Mouse (Mus musculus) lung, adult 2 months (tissue): ENCODE results near the gene Amn1. TPM values are rescaled to one million over a fixed set of nuclear protein-coding genes. Genes with fewer than 3 reads are reported as not detected.
A peak's percentile ranks its signal among the peaks of the same experiment; 100 is the strongest.
"Not testable (repeated sequence)": the region's sequence is repeated elsewhere in the genome, so short reads cannot be mapped to it uniquely, and the experiment has no call there.

ENCODE experiments used
- DNase-seq: peaks from one replicate; pipeline ENCODE4 v3.0.0; 2022
- H3K4me1 ChIP-seq: fragments of 200-500 bp; 2 replicates; pipeline ENCODE4 v1.6.1; 2011; ENCODE audit warnings: low read length; ENCODE audit not compliant: control insufficient read depth, insufficient read depth
- H3K4me3 ChIP-seq: fragments of 200-500 bp; replicated peaks from 2 replicates; pipeline ENCODE3; 2011; ENCODE audit warnings: low read depth, mild to moderate bottlenecking, control low read depth, low read length; ENCODE audit errors: extremely low read depth
- CTCF ChIP-seq: fragments of 200-500 bp; IDR thresholded peaks from 2 replicates; pipeline ENCODE4 v1.5.1; 2011; ENCODE audit warnings: mild to moderate bottlenecking, low read length, control low read depth; ENCODE audit not compliant: insufficient read depth
- POLR2A ChIP-seq: fragments of 200-500 bp; IDR thresholded peaks from 2 replicates; pipeline ENCODE4 v1.6.1; 2011; ENCODE audit warnings: low read depth, mild to moderate bottlenecking, control low read depth, low read length, borderline replicate concordance; ENCODE audit errors: extremely low read depth
- WGBS: fragments of 180-500 bp; shearing (Covaris S2); methylation state at CpG from one replicate; pipeline ENCODE4 v1.1.7; 2018; 5-methylcytosine and 5-hydroxymethylcytosine counted together
- polyA plus RNA-seq: library from polyadenylated mRNA; depleted of rRNA; stranded (reverse); fragments of >200 nt; gene quantifications from 2 replicates; pipeline ENCODE4 v1.2.3, GENCODE M21; 2012

Gene Amn1
- polyA plus RNA-seq, 1 experiment: 10.7 TPM

GRCm38 (mm10) chr6:149139011-149139410, 49.5 kb downstream of the Amn1 start:
- no peak for DNase-seq
- 86% methylated on average over 3 of the region's 3 CpGs for WGBS
- Histone ChIP-seq H3K4me1 (peaks cover 4% of the 10 kb centered on the region), H3K4me3 (no peak overlapping the region)
- TF ChIP-seq CTCF (no peak), POLR2A (no peak)

- Histone ChIP-seq H3K4me3 (no peak overlapping the region), H3K4me1 (peaks cover 3% of the 10 kb centered on the region)
- TF ChIP-seq POLR2A: no peak
- no peak for TF ChIP-seq CTCF
- no peak for DNase-seq
- 58% methylated on average over 2 of the region's 2 CpGs for WGBS
Observed at GRCm38 (mm10) chr6:149137936-149138335, 50.6 kb downstream of the Amn1 start.

- no peak for TF ChIP-seq CTCF
- TF ChIP-seq POLR2A: no peak
- DNase-seq: no peak
- H3K4me1 ChIP-seq: peaks cover 4% of the 10 kb centered on the region; the same call in 1 of the 2 replicates
- H3K4me3 ChIP-seq: no peak overlapping the region
- WGBS: 68% methylated on average over 6 of the region's 6 CpGs
Observed at GRCm38 (mm10) chr6:149135631-149136030, 52.9 kb downstream of the Amn1 start.

- no peak overlapping the region for H3K4me3 ChIP-seq
- TF ChIP-seq POLR2A (no peak), CTCF (no peak)
- H3K4me1 ChIP-seq: peaks cover 4% of the 10 kb centered on the region; the same call in 1 of the 2 replicates
- WGBS: 46% methylated on average over 5 of the region's 5 CpGs
- no peak for DNase-seq
Observed at GRCm38 (mm10) chr6:149134391-149135150, 53.9 kb downstream of the Amn1 start.

GRCm38 (mm10) chr6:149132311-149133077, 56.0 kb downstream of the Amn1 start:
- Histone ChIP-seq H3K4me1 (peaks cover 4% of the 10 kb centered on the region; the same call in 1 of the 2 replicates), H3K4me3 (no peak overlapping the region)
- TF ChIP-seq CTCF (peak; percentile 58), POLR2A (no peak)
- no peak for DNase-seq
- 27% methylated on average over 5 of the region's 5 CpGs for WGBS

GRCm38 (mm10) chr6:149131111-149131510, 57.4 kb downstream of the Amn1 start:
- no peak overlapping the region for H3K4me3 ChIP-seq
- TF ChIP-seq POLR2A: no peak
- TF ChIP-seq CTCF: no peak
- peaks cover 4% of the 10 kb centered on the region; the same call in 1 of the 2 replicates for H3K4me1 ChIP-seq
- 32% methylated on average over 3 of the region's 3 CpGs for WGBS
- no peak for DNase-seq

GRCm38 (mm10) chr6:149129870-149130269, 58.6 kb downstream of the Amn1 start, which contains the start of gene Gm10203:
Gene Gm10203, plus strand, starts transcription at chr6:149130170.
- 83% methylated on average over 8 of the region's 8 CpGs for WGBS
- not testable (repeated sequence) for H3K4me3 ChIP-seq, DNase-seq, H3K4me1 ChIP-seq

- TF ChIP-seq POLR2A: no peak
- no peak for TF ChIP-seq CTCF
- DNase-seq: peak; percentile 34
- Histone ChIP-seq H3K4me3 (no peak overlapping the region), H3K4me1 (no peaks in the 10 kb centered on the region)
- 71% methylated on average over 4 of the region's 4 CpGs for WGBS
Observed at GRCm38 (mm10) chr6:149126675-149127074, 61.8 kb downstream of the Amn1 start.

GRCm38 (mm10) chr6:149123042-149123441, 65.5 kb downstream of the Amn1 start:
- peaks cover 2% of the 10 kb centered on the region; the same call in 1 of the 2 replicates for H3K4me1 ChIP-seq
- no peak for TF ChIP-seq CTCF
- TF ChIP-seq POLR2A: no peak
- no peak overlapping the region for H3K4me3 ChIP-seq
- 83% methylated on average over 3 of the region's 3 CpGs for WGBS
- no peak for DNase-seq

- no peak for TF ChIP-seq POLR2A
- peak; percentile 26; the same call in 1 of the 2 replicates for TF ChIP-seq CTCF
- no peak for DNase-seq
- Histone ChIP-seq H3K4me1 (peaks cover 2% of the 10 kb centered on the region; the same call in 1 of the 2 replicates), H3K4me3 (no peak overlapping the region)
- WGBS: 32% methylated on average over 2 of the region's 2 CpGs
Observed at GRCm38 (mm10) chr6:149119853-149120252, 68.7 kb downstream of the Amn1 start.
